Mouse (Mus musculus) lung, postnatal 0 days (tissue): ENCODE measurements around the gene Sertad1. TPM values are rescaled to one million over a fixed set of nuclear protein-coding genes. Genes with fewer than 3 reads are reported as not detected.

Source experiments
- ATAC-seq: fragments of 200-750 bp; cut with Nextera tagmentation; 2 replicates; pipeline ENCODE4 v1.8.0; 2017; ENCODE audit warnings: moderate library complexity
- DNase-seq: peaks from one replicate; pipeline ENCODE4 v3.0.0-alpha.2; 2016; ENCODE audit warnings: low spot score
- H3K27ac ChIP-seq: fragments of 300-500 bp; sonication (generic); 2 replicates; pipeline ENCODE4 v1.5.1; 2014; ENCODE audit warnings: antibody characterized with exemption, mild to moderate bottlenecking, low read length, mixed read lengths
- H3K27me3 ChIP-seq: fragments of 300-500 bp; sonication (generic); replicated peaks from 2 replicates; pipeline ENCODE4 v1.6.1; 2014; ENCODE audit warnings: low read length, mixed read lengths; ENCODE audit not compliant: insufficient read depth
- H3K36me3 ChIP-seq: fragments of 300-500 bp; sonication (generic); 2 replicates; pipeline ENCODE4 v1.6.1; 2014; ENCODE audit warnings: low read length, mixed read lengths; ENCODE audit not compliant: insufficient read depth
- H3K4me1 ChIP-seq: fragments of 300-500 bp; sonication (generic); 2 replicates; pipeline ENCODE4 v1.6.1; 2014; ENCODE audit warnings: antibody characterized with exemption, low read depth, low read length, mixed read lengths; ENCODE audit not compliant: insufficient read depth
- H3K4me2 ChIP-seq: fragments of 300-500 bp; sonication (generic); replicated peaks from 2 replicates; pipeline ENCODE4 v1.6.1; 2014; ENCODE audit warnings: low read depth, mild to moderate bottlenecking, low read length, moderate library complexity, mixed read lengths
- H3K4me3 ChIP-seq: fragments of 300-500 bp; sonication (generic); 2 replicates; pipeline ENCODE4 v1.5.1; 2014; ENCODE audit warnings: low read depth, low read length
- H3K9ac ChIP-seq: fragments of 300-500 bp; sonication (generic); replicated peaks from 2 replicates; pipeline ENCODE4 v1.6.1; 2014; ENCODE audit warnings: low read depth, mild to moderate bottlenecking
- H3K9me3 ChIP-seq: fragments of 300-500 bp; sonication (generic); 2 replicates; pipeline ENCODE4 v1.6.1; 2016; ENCODE audit warnings: low read length, mixed read lengths
- CTCF ChIP-seq: IDR thresholded peaks from 2 replicates; pipeline ENCODE4 v1.5.1; 2016; ENCODE audit warnings: antibody characterized with exemption, mild to moderate bottlenecking
- EP300 ChIP-seq: IDR thresholded peaks from 2 replicates; pipeline ENCODE4 v1.6.1; 2016; ENCODE audit warnings: antibody characterized with exemption, mild to moderate bottlenecking, control low read depth
- WGBS: fragments of 180-500 bp; shearing (Covaris S2); extraction: QIAGEN DNeasy Blood & Tissue Kit; methylation state at CpG from one replicate; pipeline ENCODE4 v1.1.7; 2014; 5-methylcytosine and 5-hydroxymethylcytosine counted together
- polyA plus RNA-seq: library from polyadenylated mRNA; unstranded; fragments of >200 nt; fragmentation: Nextera tagmentation; extraction: Ambion mirVana; gene quantifications from 2 replicates; pipeline ENCODE4 v1.2.1, GENCODE M21; 2015

Gene Sertad1
- polyA plus RNA-seq, 1 experiment from 2014 or later: 79.6 TPM

DNA sequence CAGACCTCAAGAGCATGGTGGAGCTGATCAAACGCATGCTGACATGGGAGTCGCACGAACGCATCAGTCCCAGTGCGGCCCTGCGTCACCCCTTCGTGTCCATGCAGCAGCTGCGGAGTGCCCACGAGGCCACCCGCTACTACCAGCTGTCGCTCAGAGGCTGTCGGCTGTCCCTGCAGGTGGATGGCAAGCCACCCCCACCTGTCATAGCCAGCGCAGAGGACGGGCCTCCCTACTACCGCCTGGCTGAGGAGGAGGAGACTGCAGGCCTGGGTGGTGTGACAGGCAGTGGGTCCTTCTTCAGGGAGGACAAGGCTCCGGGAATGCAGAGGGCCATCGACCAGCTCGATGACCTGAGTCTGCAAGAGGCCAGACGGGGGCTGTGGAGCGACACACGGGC is 42.4 kb downstream of the Sertad1 start:
- ATAC-seq (no peak), DNase-seq (no peak)
- Histone ChIP-seq H3K4me1 (no peaks in the 10 kb centered on the region), H3K4me2 (no peak overlapping the region), H3K9me3 (no peaks in the 10 kb centered on the region), H3K4me3 (no peak overlapping the region), H3K27me3 (no peaks in the 10 kb centered on the region), H3K36me3 (peaks cover 8% of the 10 kb centered on the region; the same call in 1 of the 2 replicates), H3K27ac (no peak overlapping the region), H3K9ac (no peak overlapping the region)
- TF ChIP-seq CTCF: no peak
- no peak for TF ChIP-seq EP300
- WGBS: 87% methylated on average over 21 of the region's 21 CpGs

DNA sequence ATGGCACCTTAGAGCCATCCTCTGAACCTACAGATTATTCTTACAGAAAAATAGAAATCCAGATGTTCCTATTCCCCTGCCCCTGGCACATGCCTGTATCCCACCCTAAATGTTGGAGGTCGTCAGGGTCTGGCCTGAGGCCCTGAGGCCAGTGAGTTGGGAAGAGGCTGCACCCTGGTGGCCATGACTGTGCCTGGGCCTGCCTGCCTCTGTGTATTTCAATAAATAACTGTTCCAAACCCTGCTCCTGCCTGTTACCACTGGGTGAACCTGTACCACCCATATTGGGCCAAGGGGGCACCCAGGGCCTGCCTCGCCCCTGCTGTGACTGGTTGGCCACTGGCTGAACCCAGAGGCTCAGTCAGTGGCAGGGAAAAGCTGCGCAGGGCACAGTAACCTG is 44.2 kb downstream of the Sertad1 start:
- no peak for ATAC-seq
- Histone ChIP-seq H3K9me3 (no peaks in the 10 kb centered on the region), H3K4me3 (no peak overlapping the region), H3K4me1 (no peaks in the 10 kb centered on the region), H3K27me3 (no peaks in the 10 kb centered on the region), H3K4me2 (no peak overlapping the region), H3K27ac (no peak overlapping the region), H3K9ac (no peak overlapping the region), H3K36me3 (peaks cover 8% of the 10 kb centered on the region; the same call in 1 of the 2 replicates)
- WGBS: 77% methylated on average over 3 of the region's 3 CpGs
- TF ChIP-seq EP300 (no peak), CTCF (peak; percentile 23; the same call in 1 of the 2 replicates)
- no peak for DNase-seq

DNA sequence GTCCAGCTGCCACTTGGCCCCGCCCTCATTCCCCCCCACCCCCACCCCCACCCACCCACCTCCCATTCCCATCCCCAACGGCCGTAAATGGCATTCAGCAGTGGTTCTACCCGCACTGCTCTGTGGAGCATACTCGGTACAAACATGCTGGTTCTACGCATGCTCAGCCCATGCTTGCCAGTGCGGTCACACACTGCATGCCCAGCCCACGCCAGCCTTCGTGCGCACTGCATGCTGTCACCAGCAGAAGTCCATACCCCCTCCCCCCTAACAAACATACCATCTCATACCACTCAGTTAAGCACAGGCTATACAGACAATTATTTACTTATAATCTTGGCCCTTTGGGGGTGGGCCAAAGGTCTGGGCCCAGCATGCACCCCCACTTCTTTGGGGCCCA is 45.0 kb downstream of the Sertad1 start:
- Histone ChIP-seq H3K27ac (no peak overlapping the region), H3K36me3 (peaks cover 8% of the 10 kb centered on the region; the same call in 1 of the 2 replicates), H3K4me2 (no peak overlapping the region), H3K4me3 (no peak overlapping the region), H3K27me3 (no peaks in the 10 kb centered on the region), H3K9me3 (no peaks in the 10 kb centered on the region), H3K9ac (no peak overlapping the region), H3K4me1 (no peaks in the 10 kb centered on the region)
- DNase-seq (no peak), ATAC-seq (no peak)
- TF ChIP-seq EP300 (no peak), CTCF (no peak)
- 88% methylated on average over 10 of the region's 10 CpGs for WGBS

DNA sequence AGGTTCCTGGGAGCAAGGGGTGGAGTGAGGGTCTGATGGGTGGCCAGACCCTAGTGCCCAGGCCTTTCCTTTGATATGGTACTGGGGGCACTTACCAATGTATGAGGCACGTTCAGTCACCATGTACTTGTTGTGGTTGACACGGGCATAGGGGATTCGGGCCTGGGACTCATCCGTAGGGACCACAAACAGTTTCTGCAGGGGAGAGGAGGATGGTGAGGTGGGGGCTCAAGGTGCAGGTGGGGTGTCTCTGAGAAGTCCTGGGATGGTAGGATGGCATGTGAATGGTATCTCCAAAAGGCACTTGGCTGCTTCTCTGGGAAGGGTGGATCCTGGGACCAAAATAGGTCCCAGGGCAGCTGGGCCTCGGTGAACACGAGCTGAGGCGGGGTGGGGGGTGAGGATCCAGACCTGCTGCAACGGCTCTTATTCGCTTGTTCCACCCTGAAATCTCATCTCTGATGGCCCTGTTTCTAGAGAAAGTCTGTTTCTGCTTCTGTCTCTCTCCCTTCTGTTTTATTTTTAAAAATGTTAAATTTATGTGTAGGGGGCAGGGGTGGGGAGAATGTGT is 45.9 kb downstream of the Sertad1 start:
- ATAC-seq (no peak), DNase-seq (no peak)
- no peaks in the 10 kb centered on the region for H3K4me1 ChIP-seq
- H3K4me2 ChIP-seq: no peak overlapping the region
- TF ChIP-seq CTCF (no peak), EP300 (no peak)
- peaks cover 13% of the 10 kb centered on the region; the same call in 1 of the 2 replicates for H3K36me3 ChIP-seq
- H3K9me3 ChIP-seq: no peaks in the 10 kb centered on the region
- no peak overlapping the region for H3K4me3 ChIP-seq
- H3K27me3 ChIP-seq: no peaks in the 10 kb centered on the region
- 97% methylated on average over 9 of the region's 9 CpGs for WGBS
- no peak overlapping the region for H3K9ac ChIP-seq
- no peak overlapping the region for H3K27ac ChIP-seq

DNA sequence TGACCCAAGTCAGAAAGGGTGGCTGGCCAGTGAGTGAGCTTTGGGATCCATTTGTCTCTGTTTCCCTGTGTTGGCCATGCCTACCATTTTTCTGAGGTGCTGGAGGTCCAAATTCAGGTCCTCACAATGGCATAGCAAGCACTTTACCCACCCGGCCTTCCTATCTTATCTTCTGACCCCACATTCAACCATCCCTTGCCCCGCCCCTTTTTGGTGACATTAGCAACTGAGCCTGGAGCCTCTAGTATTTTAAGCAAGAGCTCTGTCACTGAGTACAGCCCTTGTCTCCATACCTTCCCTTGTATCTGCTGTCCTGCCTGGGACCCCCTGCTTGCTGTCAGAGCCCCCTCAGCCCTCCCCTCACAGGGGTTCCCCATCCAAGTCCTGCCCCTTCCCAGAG is 48.7 kb downstream of the Sertad1 start:
- TF ChIP-seq EP300: no peak
- no peak for TF ChIP-seq CTCF
- no peak overlapping the region for H3K27ac ChIP-seq
- ATAC-seq (no peak), DNase-seq (no peak)
- H3K9ac ChIP-seq: no peak overlapping the region
- 65% methylated on average over 2 of the region's 2 CpGs for WGBS
- no peaks in the 10 kb centered on the region for H3K9me3 ChIP-seq
- no peak overlapping the region for H3K4me2 ChIP-seq
- no peak overlapping the region for H3K4me3 ChIP-seq
- no peaks in the 10 kb centered on the region for H3K4me1 ChIP-seq
- peaks cover 13% of the 10 kb centered on the region; the same call in 1 of the 2 replicates for H3K36me3 ChIP-seq
- H3K27me3 ChIP-seq: no peaks in the 10 kb centered on the region

DNA sequence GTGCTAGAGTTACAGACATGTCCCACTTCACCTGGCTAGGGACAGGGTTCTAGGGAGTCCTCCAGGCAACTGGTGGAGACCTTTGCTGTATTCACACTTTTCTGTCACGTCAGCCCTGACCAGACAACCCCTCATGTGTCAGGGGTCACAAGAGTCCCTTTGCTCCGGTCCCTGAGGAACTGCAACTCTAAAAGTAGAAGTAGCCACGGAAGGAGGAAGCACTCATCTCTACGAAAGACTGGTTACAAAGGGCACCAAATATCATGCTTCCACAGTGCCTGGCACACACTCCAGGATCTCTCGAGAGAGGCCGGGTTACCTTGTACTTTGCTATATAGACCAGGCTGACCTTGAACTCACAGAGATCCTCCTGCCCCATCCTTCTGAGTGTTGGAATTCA is 49.9 kb downstream of the Sertad1 start:
- peaks cover 13% of the 10 kb centered on the region; the same call in 1 of the 2 replicates for H3K36me3 ChIP-seq
- H3K4me2 ChIP-seq: no peak overlapping the region
- no peak overlapping the region for H3K4me3 ChIP-seq
- ATAC-seq (no peak), DNase-seq (no peak)
- TF ChIP-seq EP300 (no peak), CTCF (no peak)
- H3K9ac ChIP-seq: no peak overlapping the region
- no peaks in the 10 kb centered on the region for H3K27me3 ChIP-seq
- no peaks in the 10 kb centered on the region for H3K9me3 ChIP-seq
- no peak overlapping the region for H3K27ac ChIP-seq
- H3K4me1 ChIP-seq: no peaks in the 10 kb centered on the region
- 75% methylated on average over 6 of the region's 6 CpGs for WGBS
